Mouse (Mus musculus) myocyte (in vitro differentiated cells): Measurements from ENCODE around the gene AC134908.4. TPM values are rescaled to one million over a fixed set of nuclear protein-coding genes. Genes with fewer than 3 reads are reported as not detected.

ENCODE experiments used
- H3K27me3 ChIP-seq: one replicate; pipeline ENCODE4 v1.6.1; 2011; ENCODE audit not compliant: control insufficient read depth, insufficient read depth, insufficient read length
- H3K36me3 ChIP-seq: one replicate; pipeline ENCODE4 v1.6.1; 2011; ENCODE audit not compliant: control insufficient read depth, insufficient read depth
- H3K4me2 ChIP-seq: one replicate; pipeline ENCODE4 v1.6.1; 2011; ENCODE audit warnings: low read depth, control low read depth
- H3K4me3 ChIP-seq: one replicate; pipeline ENCODE4 v1.5.1; 2011; ENCODE audit warnings: mild to moderate bottlenecking, control low read depth, moderate library complexity
- H3K79me2 ChIP-seq: one replicate; pipeline ENCODE4 v1.6.1; 2011; ENCODE audit not compliant: control insufficient read depth, insufficient read depth
- H3ac ChIP-seq: one replicate; pipeline ENCODE4 v1.6.1; 2011; ENCODE audit not compliant: control insufficient read depth, insufficient read length
- CEBPB ChIP-seq: IDR thresholded peaks from 2 replicates; pipeline ENCODE4 v1.6.1; 2011; ENCODE audit warnings: mild to moderate bottlenecking, moderate library complexity; ENCODE audit not compliant: poor library complexity, insufficient read depth, severe bottlenecking
- E2F4 ChIP-seq: IDR thresholded peaks from one replicate; pipeline ENCODE4 v1.6.1; 2011; ENCODE audit warnings: mild to moderate bottlenecking, control low read depth, moderate library complexity; ENCODE audit not compliant: insufficient read depth
- MAX ChIP-seq: IDR thresholded peaks from one replicate; pipeline ENCODE4 v1.6.1; 2011; ENCODE audit warnings: low read depth, mild to moderate bottlenecking, control low read depth
- MYOD1 ChIP-seq, 3 experiments: IDR thresholded peaks; one replicate each; pipeline ENCODE4 v1.6.1; 2011; ENCODE audit warnings: control low read depth in 2 of 3, low read depth in 2 of 3, mild to moderate bottlenecking in 2 of 3, moderate library complexity in 1 of 3; ENCODE audit not compliant: insufficient read length in 2 of 3, control insufficient read depth in 1 of 3
- MYOG ChIP-seq, 3 experiments: IDR thresholded peaks; one replicate each; pipeline ENCODE4 v1.6.1; 2011; ENCODE audit warnings: control low read depth in 2 of 3, low read depth in 2 of 3, mild to moderate bottlenecking in 2 of 3; ENCODE audit not compliant: insufficient read length in 2 of 3, control insufficient read depth in 1 of 3, insufficient read depth in 1 of 3
- POLR2A ChIP-seq: IDR thresholded peaks from one replicate; pipeline ENCODE4 v1.6.1; 2011; ENCODE audit warnings: low read depth, mild to moderate bottlenecking, control low read depth, moderate library complexity; ENCODE audit not compliant: insufficient read length
- POLR2AphosphoS2 ChIP-seq: IDR thresholded peaks from one replicate; pipeline ENCODE4 v1.6.1; 2011; ENCODE audit warnings: low read depth, control low read depth; ENCODE audit not compliant: insufficient read length
- REST ChIP-seq: IDR thresholded peaks from one replicate; pipeline ENCODE4 v1.6.1; 2011; ENCODE audit warnings: mild to moderate bottlenecking, control low read depth, moderate library complexity; ENCODE audit not compliant: insufficient read depth, insufficient read length
- SRF ChIP-seq: IDR thresholded peaks from one replicate; pipeline ENCODE4 v1.6.1; 2011; ENCODE audit warnings: low read depth; ENCODE audit not compliant: control insufficient read depth, insufficient read length
- TCF12 ChIP-seq: IDR thresholded peaks from one replicate; pipeline ENCODE4 v1.6.1; 2011; ENCODE audit warnings: mild to moderate bottlenecking, control low read depth; ENCODE audit not compliant: poor library complexity, insufficient read depth, severe bottlenecking
- TCF3 ChIP-seq: IDR thresholded peaks from one replicate; pipeline ENCODE4 v1.6.1; 2011; ENCODE audit warnings: low read depth, control low read depth; ENCODE audit not compliant: insufficient read length
- USF1 ChIP-seq: IDR thresholded peaks from one replicate; pipeline ENCODE4 v1.6.1; 2011; ENCODE audit warnings: low read depth, mild to moderate bottlenecking, control low read depth, moderate library complexity
- polyA plus RNA-seq: library from polyadenylated mRNA; unstranded; fragments of >200 nt; fragmentation: generic; extraction: Trizol; gene quantifications from one replicate; pipeline ENCODE4 v1.2.1, GENCODE M21; 2012; ENCODE audit warnings: missing spikeins

The AC134908.4 gene
- polyA plus RNA-seq, 1 experiment, result not detected

DNA sequence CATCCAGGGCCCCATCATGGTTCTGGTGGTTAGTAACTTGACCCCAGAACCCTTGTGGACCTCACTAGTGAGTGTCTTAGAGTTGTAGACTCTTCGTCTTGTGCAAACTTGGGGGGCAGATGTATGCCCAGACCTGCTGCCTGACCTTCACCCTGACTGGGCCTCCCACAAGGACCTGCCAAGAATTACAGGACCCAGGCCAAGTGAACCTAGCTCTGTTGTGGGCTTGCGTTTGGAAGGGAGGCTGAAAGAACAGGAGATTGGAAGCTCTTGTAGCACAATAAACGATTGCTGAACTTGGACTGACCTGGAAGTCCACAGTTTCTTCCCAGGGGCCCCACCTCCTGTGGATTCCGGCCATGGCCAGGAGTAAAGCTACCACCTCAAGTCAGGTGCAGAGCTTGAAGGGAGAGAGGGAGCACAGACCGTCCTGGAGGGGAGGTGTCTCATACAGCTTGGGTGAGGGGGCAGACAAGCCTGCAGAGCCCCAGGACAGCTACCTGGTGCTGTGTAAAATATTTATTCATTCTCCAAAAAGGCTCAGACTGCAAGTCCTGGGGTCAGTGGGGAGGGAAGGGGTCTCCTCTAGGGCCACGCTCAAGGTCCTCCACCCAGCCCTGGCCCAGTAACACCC lies 38.6 kb upstream of the AC134908.4 start:
- Histone ChIP-seq H3K36me3 (peaks cover 9% of the 10 kb centered on the region), H3K79me2 (peaks cover 36% of the 10 kb centered on the region)
- TF ChIP-seq TCF3 (no peak), POLR2AphosphoS2 (no peak), CEBPB (no peak), SRF (no peak), MYOG (IDR thresholded peaks at IDR 0.05; ENCODE audit: control insufficient read depth in 1 of 3, insufficient read depth in 1 of 3, insufficient read length in 2 of 3, low read depth in 2 of 3) (no peak), POLR2A (no peak), MAX (no peak), E2F4 (no peak), TCF12 (no peak), REST (no peak), USF1 (no peak), MYOD1 (IDR thresholded peaks at IDR 0.05; ENCODE audit: control insufficient read depth in 1 of 3, insufficient read length in 2 of 3, low read depth in 2 of 3) (no peak)

DNA sequence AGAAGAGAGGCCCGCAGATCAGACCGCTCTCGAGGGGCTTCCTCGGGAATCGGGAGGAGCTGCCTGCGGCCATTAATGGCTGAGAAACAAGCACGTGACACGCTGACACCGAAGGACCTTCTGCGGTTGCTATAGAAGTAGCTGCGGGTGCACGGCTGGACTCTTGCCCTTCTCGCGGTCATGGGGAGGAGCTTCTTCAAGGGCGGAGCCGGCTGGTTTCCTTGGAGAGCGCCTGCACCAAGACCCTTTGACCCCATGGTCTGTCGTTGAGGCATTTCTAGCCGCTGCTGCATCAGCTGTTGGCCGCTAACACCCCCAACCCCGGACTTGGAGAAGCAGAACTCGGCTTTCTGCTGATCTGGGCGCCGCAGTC lies 37.8 kb upstream of the AC134908.4 start, which contains the start of gene Stub1:
Gene Stub1 (minus strand): TSS at position 114 of the 373 bp plus-strand sequence.
- H3K36me3 ChIP-seq, result peaks cover 6% of the 10 kb centered on the region
- H3K4me3 ChIP-seq, result peak within 1 kb of the TSS; percentile 52
- H3K27me3 ChIP-seq, result no peaks in the 10 kb centered on the region
- H3K79me2 ChIP-seq, result peaks cover 37% of the 10 kb centered on the region
- peak within 1 kb of the TSS; percentile 46 for H3ac ChIP-seq
- H3K4me2 ChIP-seq, result peak within 1 kb of the TSS; percentile 94
- TF ChIP-seq E2F4 (no peak), CEBPB (no peak), TCF12 (no peak), MYOG (IDR thresholded peaks at IDR 0.05; ENCODE audit: control insufficient read depth in 1 of 3, insufficient read depth in 1 of 3, insufficient read length in 2 of 3, low read depth in 2 of 3) (peak; percentile 29 to 84 (median 59)), POLR2AphosphoS2 (peak; percentile 70), POLR2A (peak; percentile 38), MYOD1 (IDR thresholded peaks at IDR 0.05; ENCODE audit: control insufficient read depth in 1 of 3, insufficient read length in 2 of 3, low read depth in 2 of 3) (peak in 2 of 3 experiments; percentile 67 to 72), REST (no peak), MAX (no peak), SRF (peak; percentile 63), USF1 (peak; percentile 86), TCF3 (no peak)

More for the DNA sequence above, 38.6 kb upstream of the AC134908.4 start:
- peak overlapping the region; percentile 94 for H3K4me2 ChIP-seq
- H3K4me3 ChIP-seq, result peak overlapping the region; percentile 52
- peak overlapping the region; percentile 46 for H3ac ChIP-seq
- H3K27me3 ChIP-seq, result no peaks in the 10 kb centered on the region

DNA sequence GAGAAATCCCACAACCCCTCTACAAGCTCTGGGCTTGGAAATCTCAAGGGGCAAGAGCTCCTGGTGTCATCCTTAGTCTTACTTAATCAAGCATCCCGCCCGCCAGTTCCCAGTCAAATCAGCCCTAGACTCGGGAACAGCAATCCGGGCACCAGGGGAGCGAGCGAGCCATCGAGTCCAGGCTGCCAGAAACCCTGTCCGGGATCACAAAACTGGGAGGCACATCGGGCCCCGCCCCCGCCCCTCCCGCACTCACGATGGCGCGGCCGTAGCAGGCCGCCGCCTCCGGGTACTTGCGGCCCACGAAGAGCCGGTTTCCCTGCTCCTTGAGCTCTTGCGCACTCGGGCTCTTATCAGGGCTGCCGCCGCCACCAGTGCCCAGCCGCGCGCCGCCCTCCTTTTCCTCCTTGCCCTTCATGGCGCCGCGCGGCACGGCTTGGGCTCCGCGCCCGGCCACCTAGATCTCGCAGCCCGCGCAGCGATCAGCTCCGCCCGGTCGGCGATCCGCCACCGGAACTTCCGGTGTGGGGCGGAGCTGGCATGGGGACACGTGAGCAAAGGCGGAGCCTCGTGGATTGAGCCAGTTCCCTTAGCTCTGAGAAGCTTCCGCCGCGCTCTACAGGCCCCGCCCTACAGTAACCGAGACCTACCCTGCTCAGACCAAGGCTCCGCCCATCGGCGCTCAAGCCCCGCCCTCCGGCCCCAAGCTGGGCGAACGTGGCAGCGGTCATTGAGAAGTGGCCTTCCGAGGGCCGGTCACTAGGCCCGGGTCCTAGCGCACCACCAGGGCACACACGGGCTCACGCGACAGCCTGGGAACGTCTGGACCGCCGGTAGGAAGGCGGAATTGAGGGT lies 37.2 kb upstream of the AC134908.4 start:
- Histone ChIP-seq H3K79me2 (peaks cover 37% of the 10 kb centered on the region), H3K4me3 (peak overlapping the region; percentile 52), H3K36me3 (peaks cover under 1% of the 10 kb centered on the region), H3ac (peak overlapping the region; percentile 46), H3K4me2 (peak overlapping the region; percentile 94), H3K27me3 (no peaks in the 10 kb centered on the region)
- TF ChIP-seq SRF (no peak), MYOD1 (IDR thresholded peaks at IDR 0.05; ENCODE audit: control insufficient read depth in 1 of 3, insufficient read length in 2 of 3, low read depth in 2 of 3) (peak in 1 of 3 experiments; percentile 9), TCF3 (no peak), MAX (no peak), POLR2A (peak; percentile 65), REST (no peak), E2F4 (peak; percentile 60), MYOG (IDR thresholded peaks at IDR 0.05; ENCODE audit: control insufficient read depth in 1 of 3, insufficient read depth in 1 of 3, insufficient read length in 2 of 3, low read depth in 2 of 3) (no peak), POLR2AphosphoS2 (peak; percentile 66), CEBPB (no peak), USF1 (peak; percentile 94), TCF12 (no peak)

DNA sequence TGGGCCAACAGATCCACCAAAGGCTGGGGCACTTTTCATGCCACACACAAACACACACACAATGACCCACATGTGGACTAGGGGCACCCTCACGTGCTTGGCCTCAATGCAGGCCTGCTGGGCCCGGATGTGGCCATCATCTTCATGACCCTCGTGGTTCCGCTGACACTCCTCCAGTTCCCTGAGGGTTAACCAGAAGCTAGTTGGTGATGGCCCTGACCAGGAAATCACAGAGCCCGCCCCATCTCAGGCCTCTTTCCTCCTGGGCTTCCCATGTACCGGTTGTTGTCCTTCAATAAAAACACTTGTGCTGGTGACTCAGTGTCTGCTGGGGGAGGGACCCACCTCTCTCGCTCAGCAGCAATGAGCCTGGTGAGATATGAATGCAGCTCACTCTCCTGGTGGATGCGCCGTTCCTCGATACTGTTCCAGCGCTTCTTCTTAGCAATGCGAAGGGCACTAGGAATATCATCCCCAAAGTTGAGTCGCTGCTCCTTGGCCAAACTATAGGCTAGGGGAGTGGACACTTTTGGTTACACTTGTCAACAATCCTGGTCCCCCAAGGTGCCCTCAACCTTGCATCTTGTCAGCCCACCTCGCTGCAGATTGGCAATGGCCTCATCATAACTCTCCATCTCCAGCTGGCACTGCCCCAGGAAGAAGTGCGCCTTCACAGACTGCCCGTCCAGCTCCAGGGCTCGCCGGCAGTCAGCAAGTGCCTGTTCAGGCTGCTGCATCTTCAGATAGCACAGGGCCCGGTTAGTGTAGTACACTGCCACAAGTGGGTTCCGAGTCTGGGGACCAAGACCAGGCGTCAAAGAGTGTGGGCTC lies 36.2 kb upstream of the AC134908.4 start:
- TF ChIP-seq CEBPB, result no peak
- peak; percentile 3 for TF ChIP-seq POLR2A
- peak; percentile 73 for TF ChIP-seq POLR2AphosphoS2
- no peaks in the 10 kb centered on the region for H3K36me3 ChIP-seq

More for the DNA sequence above, 36.2 kb upstream of the AC134908.4 start:
- Histone ChIP-seq H3ac (peak overlapping the region; percentile 46), H3K4me2 (peak overlapping the region; percentile 94), H3K27me3 (no peaks in the 10 kb centered on the region), H3K79me2 (peaks cover 37% of the 10 kb centered on the region), H3K4me3 (peak overlapping the region; percentile 52)
